Mouse (Mus musculus): Measurements from ENCODE around the gene Arfgap1.

DNA sequence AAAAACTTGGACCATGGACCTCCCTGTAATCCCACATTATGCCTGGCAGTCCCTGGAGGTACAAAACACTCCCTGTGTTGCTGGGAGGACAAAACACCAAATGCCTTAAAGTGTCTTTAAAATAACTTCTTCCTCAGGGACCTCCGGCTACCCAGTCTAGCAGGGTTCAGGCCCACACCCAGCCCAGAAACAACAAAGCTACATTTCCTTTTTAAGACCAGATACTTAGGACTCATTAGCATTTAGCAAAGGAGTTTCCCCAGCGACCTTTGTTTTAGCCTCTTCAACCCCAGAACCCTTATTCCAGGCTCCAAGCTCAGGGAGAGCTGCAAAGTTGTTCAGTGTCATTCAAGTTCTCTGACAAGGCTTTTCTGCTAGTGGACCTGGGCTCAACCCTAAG is 13.4 kb upstream of the Arfgap1 start:
- TF ChIP-seq CTCF (IDR thresholded peaks at IDR 0.05; ENCODE audit: borderline replicate concordance, extremely low read depth, insufficient read depth, insufficient read length) (no peak), POLR2A (IDR thresholded peaks at IDR 0.05; ENCODE audit: borderline replicate concordance, extremely low read depth, insufficient read depth, insufficient read length, poor library complexity, severe bottlenecking) (no peak)
